Mouse (Mus musculus): ENCODE measurements around the gene Olfr548-ps1.

GRCm38 (mm10) chr7:102591786-102592185 is 51.1 kb downstream of the Olfr548-ps1 start, which contains the start of gene Olfr551:
- TF ChIP-seq EP300 (IDR thresholded peaks at IDR 0.05; ENCODE audit: low read depth) (no peak), CTCF (IDR thresholded peaks at IDR 0.05; ENCODE audit: low read depth) (no peak)
